Mouse (Mus musculus): ENCODE results near the gene Palld.

Palld gene

DNA sequence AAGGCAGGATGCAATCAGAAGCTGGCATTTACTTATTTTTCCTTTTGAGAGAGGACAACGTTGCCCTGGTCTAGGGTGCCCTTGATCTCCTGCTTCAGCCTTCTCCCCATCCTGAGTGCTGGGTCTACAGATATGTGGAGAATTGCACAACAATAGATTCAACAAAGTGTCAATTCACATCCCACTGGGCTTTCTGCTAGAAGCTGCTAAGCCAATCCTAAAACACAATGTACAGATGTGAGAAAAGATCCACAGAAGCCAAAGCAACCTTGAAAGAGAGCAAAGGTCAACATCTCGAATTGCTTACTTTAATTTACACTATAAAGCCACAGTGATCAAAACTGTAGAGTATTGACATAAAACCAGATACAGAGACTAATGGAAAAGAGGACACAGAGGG is 270.2 kb downstream of the Palld start:
- DNase-seq (ENCODE audit: low spot score in 2 of 2): no peak

DNA sequence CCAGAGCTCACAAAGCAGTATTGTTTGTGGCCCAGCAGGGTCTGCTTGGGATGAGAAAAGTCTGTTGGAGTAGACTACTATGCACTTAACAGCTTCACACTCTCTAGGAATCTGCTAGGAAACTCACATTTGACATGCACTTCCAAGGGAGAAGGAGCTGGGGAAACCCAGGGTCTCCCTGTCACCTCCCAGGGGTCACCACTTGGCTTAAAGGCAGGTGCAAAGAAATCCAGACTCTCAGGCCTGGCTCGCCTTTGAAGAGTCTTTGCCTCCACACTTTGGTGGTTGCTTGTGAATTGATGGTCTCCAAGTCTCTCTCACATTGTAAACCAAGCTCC is 272.9 kb downstream of the Palld start:
- no peak for DNase-seq (ENCODE audit: low spot score in 2 of 2)

DNA sequence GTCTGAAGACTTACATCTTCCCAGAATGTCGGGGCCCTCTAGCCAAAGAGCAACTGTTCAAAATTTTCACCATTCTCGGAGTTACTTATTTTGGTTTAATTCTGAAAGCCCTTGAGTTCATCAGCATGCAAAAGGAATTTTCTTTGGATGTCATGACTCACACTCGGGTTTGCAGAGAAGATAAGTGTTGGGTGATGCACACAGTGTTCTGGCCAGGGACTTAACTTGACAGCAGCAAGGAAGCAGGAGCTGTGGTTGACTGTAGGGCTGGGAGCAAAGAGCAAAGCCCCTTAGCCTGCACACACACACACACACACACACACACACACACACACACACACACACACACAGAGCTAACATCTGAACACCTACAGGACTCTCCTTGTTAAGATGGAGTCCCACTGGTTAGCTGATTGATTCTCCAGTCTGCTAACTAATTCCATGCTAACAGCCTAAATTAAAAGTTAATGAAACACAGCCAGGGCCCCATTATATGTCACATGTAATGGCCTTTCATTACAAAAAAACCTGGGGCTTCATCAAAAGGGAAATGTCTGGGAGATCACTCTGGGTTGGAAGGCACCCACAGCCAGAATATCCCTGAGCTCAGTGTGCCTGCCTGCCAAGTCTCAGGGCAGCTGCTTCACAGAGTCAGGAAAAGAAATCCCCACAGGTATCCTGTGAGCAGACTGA is 273.4 kb downstream of the Palld start:
- no peak for DNase-seq (ENCODE audit: low spot score in 2 of 2)

DNA sequence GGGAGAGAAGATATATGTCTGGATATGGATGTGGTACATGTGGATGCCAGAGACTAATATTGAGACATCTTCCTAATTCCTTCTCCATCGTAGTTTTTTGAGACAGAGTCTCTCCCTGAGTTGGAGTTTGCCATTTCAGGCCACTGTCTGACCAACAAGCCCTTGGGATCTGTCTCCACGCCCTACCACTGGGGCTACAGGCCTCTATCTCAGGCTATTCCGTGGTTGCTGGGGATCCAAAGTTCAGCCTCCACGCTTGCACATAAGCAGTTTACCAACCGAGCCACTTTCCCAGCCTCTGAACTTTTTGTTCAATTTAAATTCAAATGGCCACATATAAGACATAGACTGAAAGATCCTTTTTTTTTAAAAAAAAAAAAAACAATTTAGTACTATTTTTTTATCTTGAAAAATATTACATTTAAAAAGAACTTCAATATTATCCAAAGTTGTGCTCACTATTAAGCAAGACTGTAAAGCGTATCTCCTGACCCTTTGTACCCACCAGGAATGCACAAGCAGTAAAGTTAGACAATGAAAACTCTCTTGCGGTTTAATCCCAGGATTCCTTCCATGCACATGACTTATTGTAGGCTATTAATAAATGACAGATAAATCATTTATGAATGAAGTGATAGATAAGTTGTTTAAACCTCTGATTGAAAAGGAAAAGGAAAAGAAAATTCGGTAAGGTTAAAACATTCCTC is 276.1 kb downstream of the Palld start:
- no peak for DNase-seq (ENCODE audit: low spot score in 2 of 2)

DNA sequence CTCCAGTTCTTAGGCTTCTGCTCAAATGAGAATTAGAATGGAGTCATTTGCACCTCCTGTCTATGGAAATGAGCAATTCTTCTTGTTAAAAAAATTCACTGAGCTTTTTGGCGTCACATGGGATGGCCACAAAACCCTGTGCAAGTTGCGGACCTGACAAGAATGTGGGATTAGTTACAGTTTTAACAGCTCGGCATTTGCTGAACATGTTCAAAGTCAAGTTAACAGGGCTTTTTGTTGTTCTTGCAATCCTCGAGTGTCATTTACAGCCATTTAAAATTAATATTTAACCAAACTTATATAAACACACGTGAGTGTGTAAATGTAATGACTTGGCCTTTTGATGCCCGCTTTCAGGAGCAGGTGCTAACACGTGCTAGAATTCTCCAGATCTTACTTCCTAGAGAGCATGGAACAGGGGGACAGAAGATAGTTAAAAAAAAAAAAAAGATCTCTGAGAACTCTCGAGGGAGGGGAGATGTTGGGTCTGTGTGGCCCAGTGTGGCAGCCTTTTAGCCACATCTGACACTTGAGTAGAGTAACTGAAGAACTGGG is 276.8 kb downstream of the Palld start:
- DNase-seq (ENCODE audit: low spot score in 2 of 2): no peak

DNA sequence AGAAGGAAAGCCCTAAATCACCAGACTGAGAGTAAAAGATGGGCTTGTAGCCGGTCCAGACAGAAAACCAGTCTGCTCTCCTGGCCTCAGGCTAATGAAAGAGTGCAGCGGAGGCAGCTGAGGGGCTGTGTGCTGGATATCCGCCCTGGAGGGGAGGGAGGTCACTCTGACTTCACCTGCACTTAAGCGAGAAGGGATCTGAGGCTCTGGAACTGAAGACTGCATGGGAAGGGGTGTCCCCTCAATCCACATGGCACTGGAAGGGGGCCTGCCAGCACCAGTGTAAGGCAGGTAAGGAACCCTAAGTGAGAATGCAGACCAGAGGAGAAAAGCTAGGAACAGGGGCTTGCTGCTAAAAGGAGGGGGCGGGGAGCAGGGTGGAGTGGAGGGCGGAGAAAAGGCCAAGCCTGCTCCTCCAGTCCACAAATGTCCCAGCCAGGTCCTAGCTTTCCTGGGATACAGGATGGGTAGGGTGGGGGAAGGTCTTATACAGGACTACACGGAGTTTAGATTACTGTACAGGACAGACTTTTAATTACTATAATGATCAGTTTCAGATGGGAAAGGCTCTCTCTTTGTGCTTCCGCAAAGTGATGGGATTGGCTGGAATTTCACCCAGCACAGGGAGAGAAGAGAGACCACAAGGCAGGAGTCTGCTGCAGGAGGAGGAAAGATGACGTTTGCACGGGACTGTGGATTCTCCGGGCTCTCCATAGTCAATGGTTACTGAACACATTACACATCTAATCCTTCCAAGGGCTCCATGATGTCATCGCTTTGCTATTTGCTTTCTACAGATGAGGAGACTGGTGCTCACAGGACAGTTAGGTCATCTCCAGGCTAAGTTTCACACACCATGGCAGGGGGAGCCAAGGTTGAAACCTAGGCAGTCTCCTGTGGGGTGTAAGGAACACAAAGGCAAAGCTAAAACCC is 278.7 kb downstream of the Palld start:
- DNase-seq (ENCODE audit: low spot score in 2 of 2): no peak

DNA sequence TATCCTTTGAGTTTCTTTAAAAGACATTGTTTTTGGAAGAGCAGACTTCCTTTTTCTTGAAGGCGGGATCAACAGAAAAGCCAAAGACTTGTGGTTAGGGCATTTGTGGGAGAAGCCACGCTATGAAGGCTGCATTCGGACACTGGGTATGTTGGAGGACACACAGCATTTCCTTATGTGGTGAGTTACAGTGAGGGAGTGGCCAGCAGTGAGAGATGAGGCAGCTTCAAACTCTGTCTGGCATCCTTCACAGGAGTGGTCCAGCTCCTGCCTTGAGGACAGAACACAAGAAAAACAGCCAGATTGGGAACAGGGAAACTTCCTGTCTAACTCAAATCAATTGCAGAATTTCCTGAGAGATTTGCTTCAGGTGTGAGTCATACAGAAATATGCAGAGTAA is 281.2 kb downstream of the Palld start:
- DNase-seq (ENCODE audit: low spot score in 2 of 2): no peak

DNA sequence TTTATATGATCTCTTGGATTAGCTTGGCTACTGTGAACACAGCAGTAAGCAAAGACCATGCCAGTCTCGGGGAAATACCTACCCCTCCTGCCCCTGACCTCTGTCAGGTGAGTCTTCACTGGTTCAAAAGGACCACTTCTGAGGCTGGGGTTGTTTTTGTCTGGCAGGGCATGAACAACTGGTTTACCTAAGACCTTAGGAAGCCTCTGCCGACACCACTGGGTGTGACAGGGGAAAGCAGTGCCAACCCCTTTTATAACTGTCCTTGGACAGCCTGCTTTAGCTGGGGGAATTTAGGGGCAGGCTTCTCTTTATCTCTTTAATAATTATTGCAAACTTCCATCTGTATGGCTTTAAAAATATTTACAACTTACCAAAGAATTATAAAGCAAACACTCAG is 284.8 kb downstream of the Palld start:
- DNase-seq (ENCODE audit: low spot score in 2 of 2): no peak

DNA sequence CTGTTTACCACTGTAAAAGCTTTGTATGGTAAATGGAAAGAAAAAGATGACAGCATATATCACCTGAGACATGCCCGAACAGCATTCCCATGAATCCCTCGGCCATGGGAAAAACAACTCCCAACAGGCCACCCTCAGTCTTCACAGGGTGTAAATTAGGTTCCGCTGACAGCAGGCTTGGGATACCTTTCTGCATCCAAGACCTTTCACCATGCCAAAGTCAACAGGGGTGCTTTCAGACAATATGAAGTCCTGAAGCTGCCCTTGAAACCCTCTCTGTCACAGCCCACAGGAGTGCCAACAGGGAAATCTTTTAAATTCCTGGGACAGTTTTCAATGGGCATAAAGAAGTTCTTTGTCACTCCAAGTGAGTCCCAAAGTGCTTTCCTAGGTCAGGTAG is 285.4 kb downstream of the Palld start:
- no peak for DNase-seq (ENCODE audit: low spot score in 2 of 2)

DNA sequence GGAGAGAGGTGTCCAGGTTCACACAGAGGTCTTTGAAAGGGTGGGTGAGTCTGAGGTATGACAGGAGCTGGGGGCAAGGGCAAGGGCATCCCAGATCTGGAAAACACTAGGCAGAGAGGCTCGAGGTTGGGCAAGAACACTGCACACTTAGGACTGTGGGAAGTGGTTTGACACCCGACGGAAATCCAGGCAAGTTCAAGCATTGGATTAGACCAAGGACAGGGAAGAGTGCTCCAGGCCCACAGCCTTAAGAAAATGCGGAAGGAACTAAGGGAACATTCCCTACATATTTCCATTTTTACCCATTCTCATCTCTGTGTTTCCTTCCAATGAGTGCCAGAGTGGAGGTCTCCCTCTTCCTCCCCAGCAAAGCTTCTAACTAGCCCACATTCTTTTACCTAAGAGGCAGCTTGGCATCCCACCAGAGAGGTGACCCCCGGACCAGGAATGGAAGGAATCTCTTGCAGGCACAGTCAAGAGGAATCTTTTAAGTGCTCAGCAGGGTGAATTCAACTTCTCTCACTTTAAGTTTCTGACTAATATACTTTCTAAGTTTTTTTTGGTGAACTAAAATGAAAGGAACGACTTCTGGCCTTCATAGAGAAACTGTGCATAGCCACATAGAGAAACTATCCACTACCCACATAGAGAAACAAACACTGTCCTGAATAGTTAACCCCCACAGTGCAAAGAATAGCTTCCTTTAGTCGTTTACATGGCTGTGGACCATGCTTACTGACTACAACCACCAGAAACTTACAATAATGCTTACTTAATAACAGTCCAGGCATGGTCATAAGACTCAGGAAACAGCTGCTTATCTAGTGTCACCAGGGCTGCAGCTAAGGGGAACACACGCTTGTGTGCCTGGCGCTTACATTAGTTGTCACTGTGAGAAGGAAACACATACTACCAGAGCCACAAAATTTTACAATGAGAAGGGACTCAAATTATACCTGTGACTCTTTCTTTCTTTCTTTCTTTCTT is 286.5 kb downstream of the Palld start:
- no peak for DNase-seq (ENCODE audit: low spot score in 2 of 2)

DNA sequence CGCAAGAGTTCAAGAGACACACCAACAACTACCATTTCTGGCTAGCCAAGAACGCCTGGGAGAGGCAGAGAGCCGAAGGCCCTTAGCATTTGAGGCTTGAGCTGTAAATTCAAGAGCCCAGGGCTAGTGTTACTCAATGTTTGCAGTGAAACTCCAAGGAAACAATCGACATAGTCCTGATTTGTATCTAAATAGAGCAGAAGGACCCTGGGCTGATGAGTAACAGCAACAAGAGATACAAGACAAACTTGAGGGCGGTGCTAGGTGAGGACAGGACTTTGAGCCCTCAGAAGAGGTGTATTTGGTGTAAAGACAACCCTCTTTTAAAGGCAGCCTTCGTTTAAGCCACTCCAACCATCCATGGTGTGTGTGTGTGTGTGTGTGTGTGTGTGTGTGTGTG is 290.7 kb downstream of the Palld start:
- no peak for DNase-seq (ENCODE audit: low spot score in 2 of 2)

DNA sequence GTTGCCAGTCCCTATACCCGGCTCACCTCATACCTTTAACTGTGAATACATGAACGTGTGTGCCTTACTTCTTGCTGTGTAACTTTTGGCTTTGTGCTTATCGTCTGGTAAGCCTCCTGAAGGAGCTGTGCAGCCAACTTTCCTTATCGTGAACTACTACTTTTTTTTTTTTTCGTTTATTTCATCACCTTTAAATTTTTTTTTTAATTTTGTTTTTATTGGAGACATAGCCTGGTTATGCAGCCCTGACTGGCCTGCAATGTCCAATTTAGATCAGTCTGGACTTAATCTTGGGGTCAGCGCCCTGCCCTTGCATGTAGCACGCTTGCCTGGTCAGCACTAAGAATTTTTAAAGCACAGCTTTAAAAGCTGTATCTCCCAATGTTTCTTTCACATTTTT is 291.4 kb downstream of the Palld start:
- no peak for DNase-seq (ENCODE audit: low spot score in 2 of 2)

DNA sequence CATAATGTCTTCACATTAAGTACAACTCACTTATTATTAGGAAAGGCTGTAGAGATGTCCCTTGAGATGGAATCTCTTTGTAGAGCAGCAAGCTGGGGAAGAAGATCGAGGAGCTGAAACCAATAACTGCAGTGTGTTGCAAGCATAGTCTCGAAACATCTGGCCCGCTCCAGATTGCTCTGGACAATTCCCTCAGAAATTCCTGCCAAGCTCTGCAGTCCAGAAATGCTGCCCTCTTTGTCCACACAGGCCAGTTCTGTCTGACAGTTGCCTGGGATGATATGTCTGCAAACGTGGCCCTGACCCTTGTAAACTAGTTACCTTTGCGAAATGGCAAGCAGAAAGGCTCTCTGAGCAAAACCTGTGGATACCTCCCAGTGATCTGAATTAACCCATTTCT is 291.9 kb downstream of the Palld start:
- DNase-seq (ENCODE audit: low spot score in 2 of 2): no peak

DNA sequence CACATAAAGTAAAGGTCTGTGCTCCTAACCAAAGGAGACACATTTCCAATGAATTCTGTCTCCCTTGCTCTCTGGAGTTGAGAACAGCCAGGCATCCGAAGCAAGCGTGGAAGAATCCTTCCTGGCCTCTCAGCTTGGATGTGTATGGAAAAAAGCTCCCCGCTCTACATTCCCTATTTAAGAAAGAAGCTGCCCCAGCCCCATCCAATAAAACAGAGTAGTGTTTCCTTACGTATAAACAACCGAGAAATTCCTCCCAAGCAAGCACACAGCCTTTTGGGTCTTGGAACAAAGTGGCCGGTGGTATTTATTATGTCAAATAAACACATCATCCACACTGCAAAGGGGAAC is 295.1 kb downstream of the Palld start:
- no peak for DNase-seq (ENCODE audit: low spot score in 2 of 2)

DNA sequence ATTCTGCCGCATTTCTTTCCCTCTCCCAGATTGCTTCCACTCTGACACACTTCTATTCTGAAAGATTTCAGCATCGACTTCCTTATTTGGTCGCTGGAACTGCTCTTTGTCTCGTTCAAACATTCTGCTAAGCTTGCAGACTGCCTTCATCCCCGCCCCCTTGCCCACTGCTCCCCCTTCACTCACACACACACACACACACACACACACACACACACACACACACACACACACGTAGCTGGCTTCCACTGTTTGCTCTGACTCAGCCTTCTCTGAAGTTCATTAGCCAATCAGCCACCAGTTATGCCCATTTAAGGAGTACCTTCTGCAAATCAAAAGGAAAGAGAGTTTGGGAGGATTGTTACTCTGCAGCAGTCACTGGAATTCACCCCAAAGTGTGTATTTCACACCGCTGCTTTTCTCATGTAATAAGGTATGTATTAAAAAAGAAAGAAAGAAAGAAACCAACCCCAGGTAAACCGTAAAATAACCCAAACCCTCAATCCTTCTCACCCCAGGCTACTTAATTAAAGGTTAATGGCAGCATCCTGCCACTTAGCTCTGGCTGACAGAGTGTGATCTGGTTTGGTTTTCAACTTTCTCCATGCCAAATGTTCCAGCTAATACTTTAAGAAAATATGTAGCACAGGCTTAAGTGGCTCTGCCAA is 295.6 kb downstream of the Palld start:
- DNase-seq (ENCODE audit: low spot score in 2 of 2): peak; percentile 55 to 81

DNA sequence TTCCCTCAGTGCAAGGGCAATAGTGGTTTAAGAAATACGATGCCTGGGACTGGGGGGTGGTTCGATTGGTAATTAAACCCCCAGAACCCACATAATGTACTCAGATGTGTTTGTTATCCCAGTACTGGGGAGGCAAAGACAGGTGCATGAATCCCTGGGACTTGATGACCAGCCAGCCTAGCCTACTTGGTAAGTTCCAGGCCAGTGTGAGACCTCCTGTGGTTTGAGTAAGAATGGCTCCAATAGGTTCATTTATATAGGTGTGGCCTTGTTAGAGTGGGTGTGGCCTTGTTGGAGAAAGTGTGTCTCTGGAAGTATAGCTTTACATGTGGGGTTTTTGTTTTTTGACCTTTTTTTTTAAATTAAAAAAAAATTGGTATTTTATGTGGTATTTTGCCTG is 297.6 kb downstream of the Palld start:
- no peak for DNase-seq (ENCODE audit: low spot score in 2 of 2)

DNA sequence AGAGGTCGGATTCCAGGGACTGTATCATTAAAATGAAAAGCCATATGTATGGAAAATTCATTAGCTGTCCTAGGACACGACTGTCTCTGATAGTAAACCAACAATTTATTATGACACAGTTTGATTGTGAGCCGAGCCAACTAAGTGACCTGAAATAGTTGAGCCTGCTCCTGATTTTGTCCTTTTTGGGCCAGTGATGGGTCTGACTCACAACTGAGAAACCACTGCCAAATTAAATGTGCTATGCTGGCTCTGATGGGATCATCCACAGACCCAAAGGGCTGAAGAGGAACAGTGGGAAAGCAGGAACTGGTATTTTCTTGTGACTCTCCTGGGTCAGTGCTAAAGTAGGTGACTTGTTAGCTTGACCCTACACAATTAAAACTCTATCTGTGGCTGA is 305.6 kb downstream of the Palld start:
- DNase-seq (ENCODE audit: low spot score in 2 of 2): no peak

DNA sequence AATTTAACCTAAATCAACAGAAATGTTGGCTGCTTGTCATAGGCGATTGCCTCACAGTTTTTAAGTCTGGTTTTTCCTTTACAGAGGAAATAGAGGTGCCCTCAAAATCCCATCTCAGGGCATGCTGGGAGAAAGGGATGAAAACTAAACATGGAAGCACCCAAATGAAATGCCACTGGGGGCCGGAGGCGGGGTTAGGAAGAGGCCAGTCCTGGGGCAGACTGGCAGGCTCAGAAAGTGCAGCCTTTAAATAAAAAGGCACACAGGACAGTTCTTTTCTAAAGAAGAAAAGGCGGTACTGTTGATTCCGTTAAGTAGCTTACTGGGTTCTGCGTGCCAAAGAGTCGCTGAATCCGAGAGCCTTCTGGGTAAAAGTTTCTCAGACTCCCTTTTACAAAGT is 311.0 kb downstream of the Palld start:
- no peak for DNase-seq (ENCODE audit: low spot score in 2 of 2)

DNA sequence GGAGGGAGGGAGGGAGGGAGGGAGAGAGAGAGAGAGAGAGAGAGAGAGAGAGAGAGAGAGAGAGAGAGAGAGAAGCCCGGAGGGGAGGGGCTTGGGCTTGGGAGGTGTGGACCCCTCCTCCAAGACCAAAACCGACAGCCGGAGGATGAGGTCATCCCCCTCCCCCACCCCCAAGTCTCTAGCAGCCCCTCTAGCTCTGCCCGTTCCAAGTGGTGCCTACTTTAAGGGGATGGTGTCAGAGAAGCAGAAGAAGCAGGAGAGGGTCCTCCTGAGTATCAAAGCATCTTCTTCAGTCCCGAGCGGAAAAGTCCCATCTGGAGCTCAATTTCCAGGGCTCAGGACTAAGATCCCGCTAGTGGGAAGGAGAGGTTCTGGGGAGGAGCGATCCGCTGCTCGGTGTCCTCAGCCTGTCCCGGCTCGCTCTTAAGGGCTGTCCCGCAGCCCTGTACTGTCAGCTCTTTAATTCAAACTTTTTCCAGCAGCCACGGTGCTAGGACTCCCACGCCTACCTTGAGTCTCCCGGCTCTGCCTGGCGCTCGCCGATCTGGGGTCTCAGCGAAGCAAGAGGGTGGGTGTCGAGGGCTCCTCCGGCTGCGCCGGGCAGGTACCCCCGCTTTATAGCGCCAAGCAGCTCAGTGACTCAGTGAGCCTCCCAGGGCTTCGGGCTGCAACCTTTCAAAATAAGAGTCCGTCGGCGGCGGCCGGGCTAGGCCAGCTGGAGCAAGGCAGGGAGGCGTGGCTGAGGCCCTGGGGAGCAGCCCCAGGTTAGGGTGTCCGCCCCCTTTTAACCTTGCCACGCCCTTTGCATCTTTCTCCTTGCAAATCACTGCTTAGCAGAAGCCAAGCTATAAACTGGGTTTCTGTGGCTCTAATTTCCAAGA is 311.7 kb downstream of the Palld start:
- DNase-seq (ENCODE audit: low spot score in 2 of 2): peak; percentile 88 to 91

DNA sequence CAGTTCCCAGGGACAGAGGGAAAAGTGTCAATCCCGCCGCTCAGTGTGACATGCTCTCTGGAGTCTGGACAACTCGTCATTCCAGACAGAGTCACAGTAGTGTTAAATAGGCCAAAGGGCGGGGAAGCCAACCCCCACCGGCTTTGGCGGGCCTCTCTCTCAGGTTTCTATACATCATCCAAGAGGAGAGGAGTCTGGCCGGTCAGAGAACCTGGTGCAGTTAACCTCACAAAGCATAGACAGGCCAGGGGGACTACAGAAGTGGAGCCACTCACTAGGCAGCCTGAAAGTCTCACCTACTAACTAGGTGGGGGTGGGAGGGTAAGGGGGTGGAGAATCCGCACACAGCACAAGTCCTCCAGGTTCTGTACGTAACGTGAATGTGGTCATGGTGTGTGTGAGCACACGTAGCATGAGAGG is 312.5 kb downstream of the Palld start:
- DNase-seq (ENCODE audit: low spot score in 2 of 2): no peak

Data from urinary bladder, adult 18-20 months (tissue).